Mouse (Mus musculus) neural tube, embryonic 12.5 days (tissue): ENCODE data around the gene Robo4. TPM values are rescaled to one million over a fixed set of nuclear protein-coding genes. Genes with fewer than 3 reads are reported as not detected.
A peak's percentile ranks its signal among the peaks of the same experiment; 100 is the strongest.

Experiments
- ATAC-seq: fragments of 200-750 bp; cut with Nextera tagmentation; 2 replicates; pipeline ENCODE4 v1.8.0; 2017; ENCODE audit warnings: low read depth, mild to moderate bottlenecking, moderate TSS enrichment, moderate library complexity; ENCODE audit not compliant: low FRiP score
- H3K27ac ChIP-seq: fragments of 300-500 bp; sonication (generic); 2 replicates; pipeline ENCODE4 v1.5.1; 2016
- H3K27me3 ChIP-seq: fragments of 300-500 bp; sonication (generic); replicated peaks from 2 replicates; pipeline ENCODE4 v1.6.1; 2016; ENCODE audit warnings: mild to moderate bottlenecking
- H3K36me3 ChIP-seq: fragments of 300-500 bp; sonication (generic); 2 replicates; pipeline ENCODE4 v1.6.1; 2016; ENCODE audit warnings: mild to moderate bottlenecking
- H3K4me1 ChIP-seq: fragments of 300-500 bp; sonication (generic); 2 replicates; pipeline ENCODE4 v1.6.1; 2016
- H3K4me2 ChIP-seq: fragments of 300-500 bp; sonication (generic); replicated peaks from 2 replicates; pipeline ENCODE4 v1.6.1; 2016; ENCODE audit warnings: mild to moderate bottlenecking
- H3K4me3 ChIP-seq: fragments of 300-500 bp; sonication (generic); 2 replicates; pipeline ENCODE4 v1.5.1; 2016
- H3K9ac ChIP-seq: fragments of 300-500 bp; sonication (generic); 2 replicates; pipeline ENCODE4 v1.6.1; 2016; ENCODE audit warnings: mild to moderate bottlenecking
- H3K9me3 ChIP-seq: fragments of 300-500 bp; sonication (generic); 2 replicates; pipeline ENCODE4 v1.6.1; 2016; ENCODE audit warnings: mild to moderate bottlenecking
- WGBS: fragments of 180-500 bp; shearing (Covaris S2); methylation state at CpG from one replicate; pipeline ENCODE4 v1.1.7; 2016; 5-methylcytosine and 5-hydroxymethylcytosine counted together
- polyA plus RNA-seq: library from polyadenylated mRNA; unstranded; fragments of >200 nt; fragmentation: Nextera tagmentation; extraction: Ambion mirVana; gene quantifications from 2 replicates; pipeline ENCODE4 v1.2.1, GENCODE M21; 2016

Robo4 gene
- 9.9 and 10.1 TPM in 2 replicates for polyA plus RNA-seq

DNA sequence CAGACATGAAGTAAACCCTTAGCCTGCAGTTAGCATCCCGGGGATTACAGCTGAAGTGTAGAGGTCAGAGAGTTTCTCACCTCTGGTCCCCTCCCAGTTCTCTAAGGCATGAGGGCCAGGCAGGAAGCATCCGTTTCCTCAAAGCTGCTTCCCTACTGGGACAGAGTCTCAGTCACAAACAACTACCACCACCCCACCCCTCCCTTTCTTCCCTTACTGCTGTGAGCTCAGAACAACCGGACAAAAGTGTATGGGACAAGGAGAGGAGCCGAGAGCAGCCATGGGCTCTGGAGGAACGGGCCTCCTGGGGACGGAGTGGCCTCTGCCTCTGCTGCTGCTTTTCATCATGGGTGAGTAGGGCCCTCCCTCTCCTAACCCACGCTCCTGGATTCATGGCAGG lies at the start of gene Robo4:
Robo4 (plus strand) TSS at position 96 of the 400 bp plus-strand sequence.
- Histone ChIP-seq H3K4me2 (no peak within 1 kb of the TSS), H3K27me3 (peaks cover 2% of the 10 kb centered on the region; the same call in 1 of the 2 replicates), H3K27ac (no peak within 1 kb of the TSS), H3K4me1 (no peaks in the 10 kb centered on the region), H3K9me3 (no peaks in the 10 kb centered on the region), H3K4me3 (no peak within 1 kb of the TSS), H3K36me3 (no peaks in the 10 kb centered on the region), H3K9ac (no peak within 1 kb of the TSS)
- WGBS = 18% methylated on average over 7 of the region's 7 CpGs
- no peak for ATAC-seq

DNA sequence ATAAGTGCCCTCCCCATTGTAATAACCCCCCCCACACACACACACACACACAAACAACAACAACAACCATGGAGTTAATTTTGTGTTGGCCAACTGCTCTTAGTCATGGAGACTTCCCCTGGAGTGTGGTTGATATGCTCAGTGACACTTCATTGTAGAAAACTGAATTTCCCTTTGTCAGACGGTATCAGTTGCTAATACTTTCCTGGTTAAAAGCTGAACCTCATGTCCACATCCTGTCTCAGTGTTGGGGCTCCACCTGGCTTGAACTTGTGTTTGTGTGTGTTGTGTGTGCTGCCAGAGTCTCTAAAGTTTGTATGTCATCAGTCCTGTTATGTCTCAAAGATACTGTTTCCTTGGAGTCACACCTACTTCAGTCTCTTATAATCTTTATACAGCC lies 47.2 kb upstream of the Robo4 start:
- WGBS = 88% methylated on average over 1 of the region's 1 CpGs
- no peaks in the 10 kb centered on the region for H3K9me3 ChIP-seq

DNA sequence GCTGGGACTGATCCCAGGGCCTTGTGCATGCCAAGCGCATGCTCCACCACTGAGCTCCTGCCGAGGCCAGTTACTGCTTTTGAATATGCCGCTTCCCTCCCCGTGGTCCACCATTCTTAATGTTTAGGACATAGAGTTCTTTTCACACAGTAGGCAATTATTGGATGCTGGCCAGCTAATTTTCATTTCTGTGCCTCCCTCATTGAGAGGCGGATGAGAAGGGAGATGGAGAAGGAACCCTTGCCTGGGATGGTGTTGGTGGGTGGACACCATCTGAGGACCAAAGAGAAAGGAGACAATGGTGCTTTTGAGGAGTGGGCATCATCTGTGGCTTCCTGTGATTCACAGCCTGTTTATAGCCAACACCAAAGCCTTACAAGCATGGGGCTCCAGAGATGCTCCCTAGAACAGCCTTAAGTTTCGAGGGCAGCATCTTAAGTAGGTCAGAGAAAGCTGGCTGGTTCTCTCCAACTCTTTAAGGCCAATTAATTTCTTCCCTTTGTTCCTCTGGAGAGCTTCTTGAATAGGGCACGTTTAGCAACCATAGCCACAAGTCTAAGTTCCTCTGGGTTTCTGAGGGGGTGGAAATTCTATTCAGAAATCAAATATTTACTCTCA lies 42.9 kb upstream of the Robo4 start:
- peaks cover 18% of the 10 kb centered on the region for H3K4me1 ChIP-seq
- ATAC-seq = peak; percentile 79
- H3K9me3 ChIP-seq = no peaks in the 10 kb centered on the region
- H3K4me2 ChIP-seq = no peak overlapping the region
- H3K36me3 ChIP-seq = no peaks in the 10 kb centered on the region
- H3K27ac ChIP-seq = no peak overlapping the region
- H3K4me3 ChIP-seq = no peak overlapping the region
- H3K27me3 ChIP-seq = no peaks in the 10 kb centered on the region
- WGBS = 32% methylated on average over 7 of the region's 7 CpGs
- no peak overlapping the region for H3K9ac ChIP-seq

More for the DNA sequence above, 47.2 kb upstream of the Robo4 start:
- Histone ChIP-seq H3K4me2 (no peak overlapping the region), H3K27me3 (no peaks in the 10 kb centered on the region), H3K36me3 (no peaks in the 10 kb centered on the region), H3K4me1 (peaks cover 4% of the 10 kb centered on the region; the same call in 1 of the 2 replicates), H3K4me3 (no peak overlapping the region), H3K9ac (no peak overlapping the region), H3K27ac (no peak overlapping the region)
- no peak for ATAC-seq

DNA sequence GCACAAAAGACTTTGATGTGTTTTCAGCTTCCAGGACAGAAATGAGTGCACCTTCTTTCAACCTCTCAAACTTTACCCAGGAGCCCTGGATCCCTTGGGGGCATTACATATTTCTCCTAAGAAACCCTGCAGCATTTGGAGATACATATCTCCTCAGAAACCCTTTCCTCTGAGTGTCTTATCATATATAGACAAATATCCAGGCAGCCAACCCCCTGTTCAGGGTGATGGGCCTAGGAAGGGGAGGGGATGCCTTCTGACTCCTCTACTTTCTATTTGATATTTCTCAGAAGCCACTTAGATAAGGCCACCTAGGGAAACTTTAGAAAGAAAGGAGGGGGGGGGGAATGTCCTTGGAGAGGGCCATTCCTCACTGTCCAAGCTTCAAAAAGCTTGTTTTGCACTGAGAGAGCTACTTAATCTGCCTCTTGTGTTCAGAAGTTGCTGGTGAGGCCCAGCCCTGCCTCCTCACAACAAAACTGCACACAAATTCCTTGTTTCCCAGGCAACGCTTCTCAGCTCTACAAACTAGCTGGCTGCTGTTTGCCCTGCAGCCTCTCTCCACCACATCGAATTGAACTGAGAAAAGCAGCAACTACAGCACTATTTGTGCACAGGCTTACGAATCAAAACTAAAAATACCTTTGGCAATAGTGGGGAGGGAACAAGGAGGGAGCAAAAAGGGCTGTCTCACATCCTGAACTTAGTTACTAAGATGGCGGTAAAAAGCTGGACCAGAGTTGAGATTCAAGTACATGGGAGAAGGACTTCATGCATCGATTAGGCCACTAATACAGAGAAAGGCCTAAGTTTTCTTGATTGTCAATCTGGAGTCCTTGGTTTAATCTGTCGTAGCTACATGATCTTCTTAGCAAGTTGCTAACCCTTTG lies 42.1 kb upstream of the Robo4 start:
- Histone ChIP-seq H3K27ac (0 out of 2 replicates have a peak overlapping the region, but pooled peaks have one; percentile 15), H3K4me3 (no peak overlapping the region), H3K9ac (no peak overlapping the region), H3K4me1 (peaks cover 18% of the 10 kb centered on the region), H3K27me3 (no peaks in the 10 kb centered on the region), H3K4me2 (peak overlapping the region; percentile 22; the same call in 1 of the 2 replicates), H3K36me3 (no peaks in the 10 kb centered on the region), H3K9me3 (no peaks in the 10 kb centered on the region)
- WGBS = 26% methylated on average over 6 of the region's 6 CpGs
- peak; percentile 85 for ATAC-seq

DNA sequence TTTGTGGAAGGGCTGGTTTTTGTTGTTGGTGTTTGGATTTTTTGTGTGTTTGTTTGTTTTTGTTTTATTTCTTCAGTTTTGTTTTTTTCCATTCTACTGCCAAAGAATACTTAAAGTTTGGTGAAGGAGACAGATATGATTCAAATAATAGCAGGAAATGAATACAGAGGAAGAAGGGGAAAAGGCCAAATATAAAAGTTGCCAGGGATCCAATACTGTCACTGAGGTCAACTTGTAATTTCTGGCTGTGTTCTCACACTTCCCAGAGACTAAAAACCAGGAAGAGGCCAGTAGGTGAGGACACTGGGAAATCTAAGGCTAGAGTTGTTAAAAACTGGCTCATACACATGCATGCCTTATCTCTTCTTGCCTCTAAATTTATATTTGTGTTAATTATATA lies 39.6 kb upstream of the Robo4 start:
- H3K9me3 ChIP-seq = no peaks in the 10 kb centered on the region
- peaks cover 18% of the 10 kb centered on the region for H3K4me1 ChIP-seq
- H3K27ac ChIP-seq = no peak overlapping the region
- H3K9ac ChIP-seq = no peak overlapping the region
- H3K36me3 ChIP-seq = no peaks in the 10 kb centered on the region
- ATAC-seq = no peak
- no peak overlapping the region for H3K4me3 ChIP-seq
- H3K27me3 ChIP-seq = no peaks in the 10 kb centered on the region
- H3K4me2 ChIP-seq = no peak overlapping the region

DNA sequence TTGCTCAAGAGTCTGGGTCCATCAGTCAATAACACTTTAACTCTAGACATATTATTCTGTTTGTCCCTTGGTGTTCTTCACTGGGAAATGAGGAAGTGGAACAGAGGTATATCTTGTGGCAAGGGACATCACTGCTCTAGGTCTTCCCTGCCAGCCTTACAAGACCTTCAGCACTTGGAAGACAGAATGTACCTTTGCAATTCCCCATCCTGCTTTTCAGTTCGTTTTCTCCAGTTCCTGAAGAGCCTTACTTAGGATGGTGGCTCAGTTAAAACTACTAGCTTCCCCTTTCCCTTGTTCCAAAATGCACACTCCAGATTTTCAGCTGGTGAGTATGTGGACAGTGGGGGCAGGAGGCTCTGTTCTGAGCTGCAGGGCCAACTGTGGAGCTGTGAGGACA lies 38.8 kb upstream of the Robo4 start:
- ATAC-seq = no peak
- H3K9ac ChIP-seq = no peak overlapping the region
- H3K4me2 ChIP-seq = no peak overlapping the region
- 69% methylated on average over 1 of the region's 1 CpGs for WGBS
- no peak overlapping the region for H3K27ac ChIP-seq
- peaks cover 18% of the 10 kb centered on the region for H3K4me1 ChIP-seq
- no peaks in the 10 kb centered on the region for H3K9me3 ChIP-seq
- no peaks in the 10 kb centered on the region for H3K27me3 ChIP-seq
- H3K36me3 ChIP-seq = no peaks in the 10 kb centered on the region
- H3K4me3 ChIP-seq = no peak overlapping the region

DNA sequence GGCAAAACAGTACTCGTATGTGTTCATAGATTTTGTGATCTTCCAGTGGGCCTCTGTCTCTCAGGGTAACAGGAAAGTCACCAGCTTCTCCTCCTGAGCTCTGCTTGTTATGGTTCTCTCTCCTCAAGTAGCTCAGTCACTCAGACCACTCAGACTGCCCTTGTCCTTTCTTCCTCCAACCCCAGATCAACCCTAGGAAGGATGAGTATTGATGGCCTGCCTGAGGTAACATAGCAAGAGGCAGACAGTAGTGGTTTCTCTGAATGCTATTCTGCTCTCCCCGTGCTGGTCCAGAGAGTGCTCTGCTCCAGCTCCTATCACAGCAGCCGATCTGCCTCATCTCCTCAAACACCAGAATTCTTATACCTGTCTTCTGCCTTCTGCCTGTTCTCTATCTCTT lies 38.1 kb upstream of the Robo4 start:
- no peak for ATAC-seq
- Histone ChIP-seq H3K9ac (no peak overlapping the region), H3K9me3 (no peaks in the 10 kb centered on the region), H3K4me1 (peaks cover 18% of the 10 kb centered on the region), H3K27ac (no peak overlapping the region), H3K4me3 (no peak overlapping the region), H3K27me3 (no peaks in the 10 kb centered on the region), H3K4me2 (no peak overlapping the region), H3K36me3 (no peaks in the 10 kb centered on the region)
- 80% methylated on average over 3 of the region's 3 CpGs for WGBS

DNA sequence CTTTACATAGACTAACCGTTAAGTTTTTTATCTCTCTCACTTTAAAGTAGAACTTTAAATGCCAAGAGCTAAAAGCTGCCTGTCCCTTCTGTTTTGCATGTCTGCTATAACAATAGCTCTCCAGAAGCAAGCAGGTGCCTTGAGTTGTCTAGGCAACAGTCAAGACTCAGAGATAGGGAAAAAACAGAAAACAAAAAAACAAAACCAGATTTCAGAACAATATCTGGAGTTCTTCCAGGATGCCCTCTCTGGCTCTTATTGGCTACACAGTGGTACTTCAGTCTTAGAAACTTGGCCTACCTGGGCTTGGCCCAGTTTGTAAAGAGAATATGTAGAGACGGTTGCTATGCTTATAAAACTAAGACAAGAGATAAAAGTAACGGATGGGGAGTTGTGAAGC lies 37.3 kb upstream of the Robo4 start:
- H3K27ac ChIP-seq = no peak overlapping the region
- no peak overlapping the region for H3K4me2 ChIP-seq
- no peaks in the 10 kb centered on the region for H3K36me3 ChIP-seq
- H3K27me3 ChIP-seq = no peaks in the 10 kb centered on the region
- 72% methylated on average over 3 of the region's 3 CpGs for WGBS
- no peak overlapping the region for H3K4me3 ChIP-seq
- H3K9me3 ChIP-seq = no peaks in the 10 kb centered on the region
- H3K4me1 ChIP-seq = peaks cover 15% of the 10 kb centered on the region
- no peak for ATAC-seq
- H3K9ac ChIP-seq = no peak overlapping the region

DNA sequence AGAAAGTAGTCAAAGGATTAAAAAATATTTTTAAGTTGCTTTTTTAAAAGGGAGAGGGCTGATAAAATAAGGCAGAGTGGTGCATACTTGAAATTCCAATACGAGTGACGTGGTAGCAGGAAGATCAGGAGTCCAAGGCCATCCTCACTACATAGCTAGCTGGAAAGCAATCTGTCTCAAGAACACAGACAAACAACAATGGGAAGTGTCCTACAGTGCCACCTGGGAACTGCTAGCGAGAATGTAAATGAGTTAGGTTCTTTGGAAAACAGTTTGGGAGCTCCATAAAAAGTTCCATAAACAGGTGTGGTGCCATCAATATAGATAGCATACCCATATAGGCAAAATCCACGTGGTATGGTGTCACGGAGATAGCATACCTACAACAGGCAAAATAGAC lies 36.0 kb upstream of the Robo4 start:
- ATAC-seq = no peak
- 76% methylated on average over 5 of the region's 5 CpGs for WGBS
- no peaks in the 10 kb centered on the region for H3K36me3 ChIP-seq

DNA sequence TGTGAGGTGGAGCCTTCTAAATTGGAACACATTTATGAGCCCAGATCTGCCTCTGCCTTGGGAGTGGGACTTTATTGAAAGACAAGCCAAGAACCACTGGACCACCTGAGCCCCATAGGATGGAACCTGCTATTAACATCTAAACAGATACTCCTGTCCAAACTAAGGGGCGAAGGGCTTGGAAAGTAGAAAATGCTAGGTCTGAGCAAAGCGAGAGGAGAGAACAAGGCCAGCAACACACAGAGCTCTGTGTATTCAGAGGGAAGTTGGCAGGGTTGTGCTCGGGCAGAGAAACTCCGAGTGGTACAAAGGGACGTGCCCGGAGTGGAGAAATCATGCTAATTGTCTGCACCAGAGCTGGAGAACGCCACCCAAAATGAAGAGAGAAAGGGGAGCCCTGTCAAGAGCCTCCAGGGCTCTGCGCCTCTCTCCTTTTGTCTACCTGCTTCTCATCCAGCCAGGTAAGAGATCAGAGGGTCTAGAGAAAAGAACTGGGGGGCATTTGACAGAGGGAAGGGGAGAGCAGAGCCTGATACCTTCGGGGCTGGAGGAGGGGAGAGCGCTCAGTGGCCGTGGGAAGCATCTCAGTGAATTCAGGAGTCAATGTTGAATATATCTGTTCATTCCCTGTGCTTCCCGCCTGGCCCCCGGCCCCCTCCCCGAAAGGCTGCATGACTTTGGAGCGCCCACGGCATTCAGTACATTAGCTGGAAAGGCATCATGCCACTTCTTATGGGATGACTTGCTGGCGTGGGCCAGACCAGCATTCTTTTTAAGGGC lies 34.2 kb upstream of the Robo4 start, which contains the start of gene Hepacam:
Hepacam (plus strand) TSS at position 51 of the 780 bp plus-strand sequence.
- H3K4me3 ChIP-seq = no peak within 1 kb of the TSS
- 85% methylated on average over 17 of the region's 17 CpGs for WGBS
- no peaks in the 10 kb centered on the region for H3K27me3 ChIP-seq
- no peak within 1 kb of the TSS for H3K27ac ChIP-seq
- H3K4me2 ChIP-seq = no peak within 1 kb of the TSS
- H3K4me1 ChIP-seq = no peaks in the 10 kb centered on the region
- ATAC-seq = no peak
- H3K36me3 ChIP-seq = no peaks in the 10 kb centered on the region
- H3K9ac ChIP-seq = no peak within 1 kb of the TSS
- no peaks in the 10 kb centered on the region for H3K9me3 ChIP-seq

More for the DNA sequence above, 36.0 kb upstream of the Robo4 start:
- no peak overlapping the region for H3K4me3 ChIP-seq
- H3K4me1 ChIP-seq = 0 out of 2 replicates have a peak, but pooled peaks cover 4% of the 10 kb centered on the region
- no peaks in the 10 kb centered on the region for H3K27me3 ChIP-seq
- H3K4me2 ChIP-seq = no peak overlapping the region
- H3K9me3 ChIP-seq = no peaks in the 10 kb centered on the region
- no peak overlapping the region for H3K9ac ChIP-seq
- no peak overlapping the region for H3K27ac ChIP-seq

DNA sequence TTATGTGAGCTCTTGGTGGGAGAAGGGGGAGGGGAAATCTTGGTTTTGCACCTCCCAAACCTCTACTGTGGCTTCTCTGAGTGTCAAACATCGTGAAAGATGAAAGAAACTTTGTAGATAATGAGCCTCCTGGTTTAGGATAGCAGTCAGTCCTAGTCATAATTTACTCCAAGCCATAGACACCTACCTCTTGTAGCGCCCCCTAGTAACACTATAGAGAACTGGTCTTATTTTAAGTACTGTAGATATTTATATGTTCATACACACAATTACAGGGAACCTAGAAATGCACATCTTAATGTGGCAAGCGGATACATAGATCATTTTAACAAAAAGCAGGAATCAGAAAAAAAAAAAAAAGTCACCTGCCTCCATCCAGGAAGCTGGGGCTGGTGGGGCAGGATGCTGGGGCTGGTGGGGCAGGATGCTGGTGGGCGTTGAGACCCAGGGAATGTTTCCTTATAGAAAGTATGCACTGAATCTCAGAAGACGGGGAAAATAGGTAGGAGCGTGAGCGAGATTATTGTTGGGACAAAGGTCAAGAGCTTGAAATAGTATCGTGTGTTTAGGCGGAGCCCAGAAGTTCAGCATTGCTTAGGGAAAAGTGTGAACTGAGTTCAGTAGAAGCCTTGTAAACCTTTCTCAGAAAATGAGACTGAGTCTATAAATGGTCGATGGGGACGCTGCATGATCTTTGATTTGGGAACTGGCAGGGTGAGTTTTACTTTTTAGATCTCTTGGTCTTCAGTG lies 33.4 kb upstream of the Robo4 start:
- no peak overlapping the region for H3K4me2 ChIP-seq
- no peak for ATAC-seq

More for the DNA sequence above, 33.4 kb upstream of the Robo4 start:
- Histone ChIP-seq H3K9me3 (no peaks in the 10 kb centered on the region), H3K27me3 (no peaks in the 10 kb centered on the region), H3K4me3 (no peak overlapping the region), H3K36me3 (no peaks in the 10 kb centered on the region), H3K9ac (no peak overlapping the region), H3K27ac (no peak overlapping the region), H3K4me1 (no peaks in the 10 kb centered on the region)
- WGBS = 86% methylated on average over 11 of the region's 11 CpGs
